Mouse (Mus musculus): Measurements from ENCODE around the gene Irf4.

Gene Irf4

GRCm38 (mm10) chr13:30749021-30749556, at the start of gene Irf4:
Gene Irf4, plus strand, starts transcription at chr13:30749226.
- peak; percentile 33 for DNase-seq (ENCODE audit: low read depth, low spot score)

DNA sequence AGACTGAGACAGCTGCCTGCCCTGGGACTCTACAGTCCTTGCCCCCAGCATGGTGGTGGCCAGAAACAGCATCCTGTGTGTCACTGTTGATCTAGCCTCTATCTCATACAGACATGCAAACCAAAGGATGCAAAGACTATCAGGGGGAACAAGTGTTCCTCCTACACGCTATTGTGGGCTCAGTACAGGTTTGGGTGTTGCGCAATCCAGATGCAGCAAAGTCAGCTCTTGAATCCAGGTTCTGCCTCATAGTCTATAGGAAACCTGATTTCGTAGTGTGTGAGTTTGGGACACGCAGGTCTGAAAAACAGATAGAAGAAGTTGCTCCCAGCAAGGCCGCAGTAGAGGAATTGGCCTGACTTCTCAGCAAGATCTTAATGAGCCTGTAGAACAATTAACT, 46.3 kb upstream of the Irf4 start:
- no peak for DNase-seq (ENCODE audit: low read depth, low spot score)

- no peak for DNase-seq (ENCODE audit: low read depth, low spot score)
These were observed 44.6 kb upstream of the Irf4 start for GRCm38 (mm10) chr13:30704246-30705095.

- no peak for DNase-seq (ENCODE audit: low read depth, low spot score)
These were observed 38.0 kb upstream of the Irf4 start for GRCm38 (mm10) chr13:30711066-30711465.

DNA sequence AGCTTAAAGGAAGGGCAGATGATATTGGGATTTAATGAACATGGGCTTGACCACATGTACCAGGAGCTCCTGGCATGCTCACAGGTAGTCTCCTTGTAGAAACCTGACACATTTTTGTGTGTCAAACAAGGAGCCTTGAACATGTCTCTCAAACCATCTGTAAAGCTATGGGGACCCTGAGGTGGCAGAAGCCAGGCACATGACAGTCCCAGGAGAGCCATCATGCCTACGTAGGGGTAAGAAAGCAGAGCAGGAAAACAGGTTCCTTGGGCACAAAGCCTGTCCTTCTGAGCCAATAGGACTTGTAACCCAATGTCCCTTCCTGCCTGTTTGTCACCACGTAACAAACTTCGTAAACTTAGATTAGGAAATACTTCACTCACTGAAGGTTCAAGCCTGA, 37.3 kb upstream of the Irf4 start:
- DNase-seq (ENCODE audit: low read depth, low spot score) = no peak

DNA sequence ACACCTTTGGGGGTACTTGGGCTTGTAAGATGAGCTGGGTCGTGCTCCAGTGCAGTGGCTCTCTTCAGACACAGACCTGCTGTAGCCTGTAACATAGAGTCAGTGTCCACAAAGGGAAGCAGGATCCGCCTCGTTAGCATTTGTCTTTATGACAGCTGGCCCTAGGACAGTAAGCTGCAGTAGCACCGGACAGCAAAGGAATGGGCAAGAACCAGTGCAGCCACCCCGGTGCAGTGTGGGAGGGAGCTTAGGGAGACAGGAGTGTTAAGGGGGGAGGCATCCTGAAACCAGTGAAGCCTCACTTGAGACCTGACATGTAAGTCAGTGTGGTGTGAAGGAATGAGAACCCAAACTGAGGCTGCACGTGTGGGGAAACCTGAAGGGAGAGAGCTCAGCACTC, 36.7 kb upstream of the Irf4 start:
- no peak for DNase-seq (ENCODE audit: low read depth, low spot score)

- DNase-seq (ENCODE audit: low read depth, low spot score) = no peak
These were observed 35.4 kb upstream of the Irf4 start for GRCm38 (mm10) chr13:30713621-30714020.

DNA sequence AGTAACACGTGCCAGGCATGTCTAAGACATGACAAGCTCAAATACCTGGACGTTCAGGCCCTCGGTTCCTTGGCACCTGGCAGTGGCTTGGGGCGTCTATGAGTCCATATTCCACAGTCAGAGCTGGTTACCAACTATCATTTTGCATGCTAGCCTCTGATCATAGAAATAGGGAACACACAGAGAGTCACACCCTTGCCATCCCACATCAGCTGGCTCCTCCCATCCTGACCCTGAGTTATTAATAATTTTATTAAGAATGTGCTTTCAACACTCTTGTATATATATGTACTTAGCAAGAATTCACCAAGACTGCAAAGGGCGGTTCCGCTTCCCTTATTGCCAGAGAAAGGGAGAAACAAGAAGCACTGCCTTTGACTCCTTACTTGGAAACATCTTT, 34.5 kb upstream of the Irf4 start:
- DNase-seq (ENCODE audit: low read depth, low spot score) = no peak

DNA sequence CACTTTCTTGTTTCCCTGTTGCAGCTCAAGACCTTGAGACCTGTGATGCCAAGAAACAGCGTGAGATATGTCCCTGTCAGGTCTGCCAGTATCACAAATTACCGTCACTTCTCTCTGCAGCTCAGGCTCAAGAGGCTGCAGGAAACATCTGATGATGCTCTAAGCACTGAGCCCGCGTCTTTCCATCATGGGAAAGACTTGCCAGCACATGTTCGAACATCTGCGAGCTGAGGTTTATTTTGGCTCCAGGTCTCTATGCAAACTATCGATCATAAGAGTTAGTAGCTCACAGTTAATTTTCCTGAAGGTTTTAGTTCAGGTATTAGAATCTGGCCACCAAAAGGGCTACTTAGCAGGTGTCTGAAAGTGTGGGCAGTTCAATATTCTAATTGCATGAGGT, 34.0 kb upstream of the Irf4 start:
- DNase-seq (ENCODE audit: low read depth, low spot score) = no peak

DNA sequence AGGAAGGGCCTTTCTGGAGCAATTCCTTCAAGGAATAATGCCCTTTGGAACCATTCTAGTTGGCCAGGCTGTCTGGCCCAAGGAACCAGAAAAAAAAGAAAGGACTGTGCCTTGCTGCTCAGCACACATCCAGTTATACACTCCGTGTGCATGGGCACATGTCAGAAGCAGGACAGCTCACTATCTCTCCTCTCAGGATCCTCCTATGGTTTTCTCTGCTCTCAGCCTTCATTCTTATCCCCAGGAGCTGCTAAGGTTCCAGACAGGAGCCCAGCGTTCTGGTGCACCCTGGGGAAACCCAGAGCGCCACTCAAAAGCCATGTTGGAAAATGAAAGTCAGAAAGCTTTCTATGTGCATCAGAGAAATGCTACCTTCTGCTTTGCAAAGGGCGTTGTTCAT, 33.5 kb upstream of the Irf4 start:
- no peak for DNase-seq (ENCODE audit: low read depth, low spot score)

DNA sequence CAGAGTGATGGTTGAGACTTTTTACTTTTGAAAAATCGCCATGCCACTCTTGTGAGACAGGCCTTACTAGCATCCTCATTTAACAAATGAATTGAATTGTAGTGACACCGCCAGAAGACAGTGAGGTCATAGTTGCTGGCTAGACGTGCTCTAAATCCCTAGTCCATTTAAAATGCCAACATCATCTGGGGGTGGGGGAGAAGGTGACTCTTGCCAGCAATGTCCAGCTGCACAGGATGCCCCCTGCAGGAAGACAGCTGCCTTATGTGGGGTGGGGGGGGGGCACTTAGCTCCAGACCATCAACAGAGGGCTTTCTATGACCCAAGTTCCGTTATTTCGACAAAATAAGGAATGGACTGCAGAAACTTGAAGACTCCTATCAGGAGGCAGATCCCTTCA, 32.4 kb upstream of the Irf4 start:
- no peak for DNase-seq (ENCODE audit: low read depth, low spot score)

GRCm38 (mm10) chr13:30722601-30723000, 26.4 kb upstream of the Irf4 start:
- DNase-seq (ENCODE audit: low read depth, low spot score) = no peak

GRCm38 (mm10) chr13:30723258-30723657, 25.8 kb upstream of the Irf4 start:
- no peak for DNase-seq (ENCODE audit: low read depth, low spot score)

GRCm38 (mm10) chr13:30723858-30724257, 25.2 kb upstream of the Irf4 start:
- DNase-seq (ENCODE audit: low read depth, low spot score) = no peak

GRCm38 (mm10) chr13:30724691-30725271, 24.2 kb upstream of the Irf4 start:
- DNase-seq (ENCODE audit: low read depth, low spot score) = no peak

DNA sequence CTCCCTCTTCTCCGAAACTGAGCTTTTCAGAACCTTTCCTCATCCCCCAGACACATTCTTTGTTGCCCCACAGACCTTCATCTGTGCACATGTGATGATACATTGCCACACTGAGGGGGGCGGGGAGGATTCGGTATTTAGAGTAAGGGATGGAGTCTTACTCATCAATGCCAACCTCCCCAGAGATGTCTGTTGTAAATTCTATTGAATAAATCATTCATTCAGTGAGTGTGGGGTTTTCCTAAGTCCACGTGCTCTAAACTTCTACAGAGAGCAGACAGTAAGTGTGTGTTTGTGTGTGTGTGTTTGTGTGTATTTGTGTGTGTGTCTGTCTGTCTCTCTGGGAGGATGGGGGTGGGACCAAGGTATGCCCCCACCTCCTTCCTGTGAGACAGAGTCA, 22.1 kb upstream of the Irf4 start:
- no peak for DNase-seq (ENCODE audit: low read depth, low spot score)

- DNase-seq (ENCODE audit: low read depth, low spot score) = no peak
These were observed 20.9 kb upstream of the Irf4 start for GRCm38 (mm10) chr13:30728155-30728554.

DNA sequence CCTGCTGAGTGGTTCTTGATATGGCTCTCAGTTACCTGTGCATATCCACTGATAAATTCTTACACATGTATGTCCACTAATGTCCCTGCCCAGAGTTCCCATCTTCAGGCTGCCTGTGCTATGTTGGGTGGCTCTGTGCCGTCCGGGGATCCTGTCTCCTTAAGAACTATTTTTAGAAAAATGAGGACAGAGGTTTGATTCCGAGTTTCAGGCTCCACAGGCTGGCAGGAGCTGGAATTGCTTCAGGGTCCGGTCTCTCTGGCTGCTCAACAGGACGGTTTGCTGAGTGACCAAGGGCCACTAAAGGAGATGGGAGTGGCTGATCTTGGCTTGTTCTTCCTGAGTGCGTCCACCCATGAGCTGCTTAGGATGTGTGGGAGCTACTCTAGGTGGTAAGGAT, 19.8 kb upstream of the Irf4 start:
- no peak for DNase-seq (ENCODE audit: low read depth, low spot score)

- DNase-seq (ENCODE audit: low read depth, low spot score) = no peak
These were observed 18.8 kb upstream of the Irf4 start for GRCm38 (mm10) chr13:30730104-30730793.

GRCm38 (mm10) chr13:30732709-30733445, 16.1 kb upstream of the Irf4 start:
- no peak for DNase-seq (ENCODE audit: low read depth, low spot score)

- no peak for DNase-seq (ENCODE audit: low read depth, low spot score)
These were observed 12.3 kb upstream of the Irf4 start for GRCm38 (mm10) chr13:30736721-30737120.

DNA sequence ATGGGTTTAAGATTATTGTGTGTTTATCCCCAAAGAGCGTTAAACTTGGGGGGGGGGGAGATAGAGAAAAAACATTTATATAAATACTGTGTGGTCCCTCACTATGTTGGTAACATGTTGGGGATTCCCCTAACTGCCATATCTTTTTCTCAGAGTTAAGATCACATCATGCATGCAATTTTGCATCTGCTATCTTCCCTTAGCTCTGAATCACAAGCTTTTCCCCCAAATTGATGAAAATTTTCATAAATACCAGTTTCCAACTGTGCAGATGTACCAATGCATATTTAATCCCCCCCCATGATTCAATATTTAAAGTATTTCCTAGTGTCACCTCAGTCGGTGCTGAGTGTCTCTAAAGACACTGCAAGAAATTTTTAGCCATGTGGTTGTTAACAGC, 11.8 kb upstream of the Irf4 start:
- no peak for DNase-seq (ENCODE audit: low read depth, low spot score)
